Mouse (Mus musculus) megakaryocyte-erythroid progenitor cell, adult 5 weeks (primary cell): Measurements from ENCODE around the gene Grhl3. TPM values are rescaled to one million over a fixed set of nuclear protein-coding genes. Genes with fewer than 3 reads are reported as not detected.

Source experiments
- polyA plus RNA-seq: library from polyadenylated mRNA; stranded (reverse); fragments of >175 nt; gene quantifications from 2 replicates; pipeline ENCODE4 v1.2.3, GENCODE M21; 2012

The Grhl3 gene
- not detected in 2 replicates for polyA plus RNA-seq

GRCm38 (mm10) chr4:135573251-135573808, at the start of gene Grhl3:
TSS of gene Grhl3 (minus strand) at chr4:135573630.

GRCm38 (mm10) chr4:135494521-135495396, 78.7 kb downstream of the Grhl3 start, which contains the start of the genes Stpg1 and Nipal3:
TSS of gene Stpg1 (plus strand) at chr4:135494790.
TSS of gene Nipal3 (minus strand) at chr4:135495038.

Other genes starting within 250 kb of the Grhl3 start
- 418 and 462 TPM in 2 replicates for gene Srrm1, start 220.3 kb downstream of the Grhl3 start, polyA plus RNA-seq
- gene Ncmap, start 175.4 kb downstream of the Grhl3 start, polyA plus RNA-seq: 0.36 TPM in 1 of 2 replicates, not detected in the other
- gene Rcan3, start 139.8 kb downstream of the Grhl3 start, polyA plus RNA-seq: 10.1 and 11.5 TPM in 2 replicates
- 0.21 and 0.25 TPM in 2 replicates for gene Stpg1, start 78.8 kb downstream of the Grhl3 start, polyA plus RNA-seq
- gene Nipal3, start 78.6 kb downstream of the Grhl3 start, polyA plus RNA-seq: 27.8 and 31.4 TPM in 2 replicates
- gene Ifnlr1, start 112.7 kb upstream of the Grhl3 start, polyA plus RNA-seq: 0.24 and 0.25 TPM in 2 replicates
- not detected in 2 replicates for gene Il22ra1, start 154.5 kb upstream of the Grhl3 start, polyA plus RNA-seq
- not detected in 2 replicates for gene Myom3, start 186.1 kb upstream of the Grhl3 start, polyA plus RNA-seq